Mouse (Mus musculus) embryo, embryonic 11 days (tissue): ENCODE measurements at regions not wholly inside any gene's neighbourhood (a gene's known extent, or its start where the extent isn't known, plus 50 kb on each side); places are given as distances from the start of the nearest gene placed in this dataset.

ENCODE experiments used
- DNase-seq: peaks from one replicate; pipeline ENCODE4 v3.0.0-alpha.2; 2015

- no peak for DNase-seq
Measured at GRCm38 (mm10) chrX:166718075-166718474, 132.6 kb upstream of the Egfl6 start.

- no peak for DNase-seq
Measured at GRCm38 (mm10) chrX:166709306-166709705, 123.8 kb upstream of the Egfl6 start.

DNA sequence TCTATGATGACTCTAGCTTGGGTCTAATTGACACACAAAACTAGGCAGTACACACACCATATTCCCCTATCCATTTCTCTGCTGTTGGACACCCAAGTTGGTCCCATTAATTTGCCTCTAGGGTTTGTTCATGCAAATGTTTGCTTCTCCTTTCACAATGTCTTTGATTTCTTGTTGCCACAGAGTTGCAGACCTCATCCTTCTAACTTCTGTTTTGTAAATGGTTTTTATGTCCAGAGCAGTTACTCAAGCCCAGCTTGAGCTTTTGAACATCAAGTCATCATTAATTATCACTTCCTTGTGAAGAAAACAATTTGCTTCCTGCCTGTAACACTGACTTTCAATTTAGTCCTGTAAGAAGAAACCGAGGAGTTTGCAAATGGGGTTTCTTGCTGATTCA, 122.6 kb upstream of the Egfl6 start:
- DNase-seq: no peak

- no peak for DNase-seq
Measured at GRCm38 (mm10) chrX:166707029-166707428, 121.5 kb upstream of the Egfl6 start.

GRCm38 (mm10) chrX:166704311-166704710, 118.8 kb upstream of the Egfl6 start:
- no peak for DNase-seq

DNA sequence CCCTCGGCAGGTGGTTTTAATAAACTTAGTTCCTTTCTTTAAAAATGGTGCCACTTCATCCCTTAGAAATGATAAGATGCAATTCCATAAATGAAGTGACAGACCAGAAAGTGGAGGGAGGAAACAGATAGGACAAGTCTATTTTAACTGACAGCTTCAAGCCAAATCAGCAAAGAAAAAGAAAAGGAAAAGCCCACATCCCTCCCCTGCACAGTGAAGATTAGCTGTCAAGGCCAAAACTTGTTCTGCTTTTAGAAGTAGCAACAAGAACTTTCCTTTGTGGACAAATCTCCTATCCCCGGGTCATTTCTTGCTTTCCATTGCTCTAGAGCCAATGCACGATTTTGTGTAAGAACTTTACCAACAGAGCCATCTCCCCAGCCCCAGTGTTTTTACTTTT, 108.7 kb upstream of the Egfl6 start:
- no peak for DNase-seq

DNA sequence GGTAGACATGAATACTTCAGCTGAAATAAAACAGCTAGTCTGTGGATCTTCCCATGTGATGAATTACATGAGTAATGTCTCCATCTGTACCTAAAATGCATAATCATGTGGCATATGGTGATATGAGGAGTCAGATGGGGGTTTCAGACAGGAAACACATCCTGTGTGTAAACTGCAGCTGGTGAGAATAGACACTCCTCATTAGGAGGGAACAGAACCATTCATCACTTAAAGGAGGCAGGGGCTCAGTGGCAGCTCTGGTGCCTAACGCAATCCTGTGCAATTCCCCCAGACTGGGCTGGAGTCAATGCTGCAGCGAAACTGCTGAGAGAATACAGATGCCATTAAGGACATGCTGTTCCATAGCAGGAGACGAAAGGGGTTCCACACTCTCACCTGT, 103.3 kb upstream of the Egfl6 start:
- DNase-seq: peak; percentile 6

- DNase-seq: no peak
Measured at GRCm38 (mm10) chrX:166673404-166673803, 87.9 kb upstream of the Egfl6 start.

DNA sequence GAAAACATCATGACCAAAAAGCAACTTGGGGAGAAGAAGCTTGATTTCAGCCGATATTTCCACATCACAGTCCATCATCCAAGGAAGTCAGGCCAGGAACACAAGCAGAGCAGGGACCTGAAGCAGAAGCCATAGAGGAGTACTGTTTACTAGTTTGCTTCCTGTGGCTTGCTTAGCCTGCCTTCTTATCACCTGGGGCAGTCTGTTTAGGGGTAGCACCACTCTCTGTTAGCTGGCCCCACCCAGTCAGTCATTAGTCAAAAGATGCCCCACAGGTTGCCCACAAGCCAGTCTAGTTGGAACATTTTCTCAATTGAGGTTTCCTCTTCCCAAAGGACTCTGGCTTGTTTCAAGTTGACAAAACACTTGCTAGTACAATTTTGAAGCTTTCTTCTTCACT, 87.1 kb upstream of the Egfl6 start:
- DNase-seq: no peak

- DNase-seq: no peak
Measured at GRCm38 (mm10) chrX:166671853-166672252, 86.3 kb upstream of the Egfl6 start.

DNA sequence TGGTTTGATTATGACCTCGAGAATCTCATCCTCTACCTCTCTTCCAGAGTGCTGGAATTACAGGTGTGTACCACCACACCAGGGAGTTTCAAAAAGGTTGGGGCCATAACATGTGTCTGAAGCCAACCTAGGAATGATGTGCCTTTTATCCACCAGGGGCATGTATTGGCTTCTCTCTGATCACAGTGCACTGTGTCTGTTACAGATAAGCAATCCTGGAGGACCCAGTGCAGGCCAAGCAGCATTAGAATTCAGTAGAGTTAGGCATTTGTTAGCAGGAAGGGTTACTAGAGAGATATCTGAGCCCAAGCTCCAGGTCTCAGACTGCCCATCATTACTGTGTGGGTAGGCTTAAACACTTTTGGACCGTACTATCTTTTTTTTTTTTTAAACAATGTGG, 80.8 kb upstream of the Egfl6 start:
- DNase-seq: no peak

DNA sequence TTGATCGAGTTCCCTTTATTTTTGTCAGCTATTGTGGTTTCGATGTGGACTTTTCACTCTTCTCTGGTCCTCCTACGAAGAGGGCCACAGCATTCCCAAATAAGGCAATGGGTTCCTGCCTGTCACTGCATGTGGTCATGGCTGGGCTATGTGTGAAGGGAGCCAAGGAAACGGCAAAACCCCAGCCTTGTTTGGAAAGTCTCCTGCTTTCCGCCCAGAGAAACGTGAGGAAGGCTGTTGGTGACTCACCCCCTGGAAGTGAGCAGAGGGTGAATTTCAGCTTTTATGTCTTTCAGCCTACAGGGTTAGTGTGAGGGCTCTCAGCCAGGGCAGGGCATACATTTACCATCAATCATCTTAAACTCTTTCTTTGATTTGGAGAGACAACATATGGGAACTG, 76.3 kb upstream of the Egfl6 start:
- DNase-seq: peak; percentile 41

- peak; percentile 84 for DNase-seq
Measured at GRCm38 (mm10) chrX:166661043-166661718, 75.7 kb upstream of the Egfl6 start.

DNA sequence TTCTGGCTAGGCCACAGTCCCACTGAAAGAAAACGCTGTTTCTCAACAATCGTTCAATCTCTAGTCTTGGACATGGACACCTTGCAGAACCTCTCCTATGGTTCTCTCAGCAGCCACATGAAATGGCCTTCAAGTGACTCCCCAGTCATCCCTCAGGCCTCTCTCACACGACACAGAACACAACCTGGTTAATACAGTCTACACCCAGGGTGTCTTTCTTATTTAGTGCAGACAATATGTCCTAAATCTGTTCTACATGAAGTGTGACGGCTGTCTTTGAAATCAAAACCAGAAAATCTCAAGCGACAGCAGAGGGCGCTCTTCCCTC, 75.2 kb upstream of the Egfl6 start:
- no peak for DNase-seq

DNA sequence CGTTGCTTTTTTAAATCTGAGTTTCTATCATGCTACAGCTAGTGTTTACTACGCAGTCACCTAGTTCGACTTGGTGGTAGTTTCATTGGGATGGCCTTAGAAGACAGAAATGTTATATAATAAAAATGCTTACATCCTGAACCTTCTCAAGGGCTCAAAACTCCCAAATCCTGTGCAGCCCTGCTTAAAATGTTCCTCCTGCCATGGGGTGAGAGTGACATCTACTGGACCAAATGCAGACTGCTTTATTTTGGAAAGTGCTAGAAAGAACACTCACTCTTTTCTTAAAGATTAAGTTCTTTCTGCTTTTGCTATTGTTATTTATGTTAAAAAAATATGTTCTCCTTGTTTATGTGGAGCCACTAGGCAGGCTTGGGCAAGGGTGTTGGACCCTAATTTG, 66.9 kb upstream of the Egfl6 start:
- DNase-seq: peak; percentile 54

DNA sequence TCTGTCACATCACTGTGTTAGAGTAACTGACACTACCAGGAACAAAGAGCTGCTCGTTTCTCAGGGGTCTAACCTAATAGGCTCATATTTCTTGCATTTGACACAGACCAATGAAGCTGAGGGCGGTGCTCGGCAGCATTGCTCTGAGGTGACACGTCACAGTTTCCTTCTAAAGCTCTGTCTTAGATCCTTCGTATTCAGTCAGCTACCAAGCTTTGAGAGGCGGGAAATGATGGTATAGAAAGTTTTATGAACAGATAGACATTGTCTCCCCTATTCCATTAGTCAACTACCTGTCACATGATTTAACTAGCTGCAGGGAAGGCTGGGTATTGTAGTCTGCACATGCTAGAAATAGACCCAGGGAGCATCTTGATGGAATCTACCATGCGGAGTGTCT, 60.2 kb upstream of the Egfl6 start:
- DNase-seq: no peak

DNA sequence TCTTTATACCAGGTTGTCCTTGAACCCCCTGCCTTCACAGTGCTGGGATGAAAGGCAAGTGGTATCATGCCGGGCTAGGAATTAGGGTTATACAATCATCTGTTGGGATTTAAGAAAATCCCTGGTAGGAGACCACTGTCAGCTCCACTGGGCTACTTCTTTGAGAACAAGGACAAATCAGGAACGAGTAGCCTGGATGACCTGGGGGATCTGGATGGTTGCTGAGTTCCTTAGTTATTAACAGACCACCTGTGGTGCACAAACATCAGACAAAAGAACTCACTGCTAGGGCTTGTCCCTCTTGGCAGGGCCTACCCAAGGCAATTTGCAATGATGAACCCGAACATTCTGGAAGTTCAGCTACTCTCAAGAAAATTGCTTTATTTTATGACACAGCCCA, 55.7 kb upstream of the Egfl6 start:
- DNase-seq: no peak

DNA sequence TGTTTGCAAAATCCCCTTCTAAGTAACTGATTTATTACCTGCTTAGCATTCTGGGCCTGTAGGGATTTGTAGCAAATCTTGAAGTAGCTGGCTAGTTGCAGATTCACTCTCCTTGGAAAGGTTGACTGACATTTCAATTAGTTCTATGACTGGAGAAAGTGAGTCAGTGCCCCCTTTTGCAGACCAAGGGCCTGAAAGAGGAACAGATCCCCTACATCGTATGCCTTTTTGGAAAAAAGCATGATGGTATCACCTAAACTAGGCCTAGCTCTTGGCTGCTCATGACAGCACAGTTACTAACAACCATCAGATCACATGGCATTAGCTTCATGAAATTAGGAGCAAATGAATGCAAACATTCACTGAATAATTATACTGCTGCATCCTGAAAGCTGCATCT, 54.7 kb upstream of the Egfl6 start:
- DNase-seq: no peak
